Mouse (Mus musculus) liver, postnatal 0 days (tissue): ENCODE results near the gene Hdac6.

Experiments used
- CTCF ChIP-seq: sonication (generic); IDR thresholded peaks from 2 replicates; pipeline ENCODE4 v1.5.1; 2016; ENCODE audit warnings: antibody characterized with exemption, low read depth
- EP300 ChIP-seq: IDR thresholded peaks from 2 replicates; pipeline ENCODE4 v1.6.1; 2016; ENCODE audit warnings: antibody characterized with exemption, low read depth, mild to moderate bottlenecking

- TF ChIP-seq CTCF (no peak), EP300 (no peak)
Observed at GRCm38 (mm10) chrX:7963829-7964626, 16.3 kb upstream of the Hdac6 start.
